ENCODE assay signal across 17 mouse cellular contexts in genomic region chr3:80211323-80212109, GRCm38 (mm10).
DNase-seq lines count a peak whose midpoint lies in the region; ATAC-seq lines count a peak whose summit lies in the region.
"Had no signal": no experiment of that assay in that cellular context is flagged by ENCODE, and none has a peak within 500 bp of the region (broad histone marks: within the 10 kb centered on the region; RNA-seq: fewer than 3 reads in every experiment).

No protein-coding gene starts in this region.

- no peak overlapping the region for H3K9ac ChIP-seq in hindbrain, embryonic 16.5 days (ENCODE audit: low read depth, low read length)
- no peak overlapping the region for H3K9ac ChIP-seq in hindbrain, embryonic 12.5 days
- no peak overlapping the region for H3K9ac ChIP-seq in neural tube, embryonic 14.5 days (replicated peaks; ENCODE audit: low read depth, low read length)
- H3K9ac ChIP-seq in neural tube, embryonic 15.5 days (replicated peaks), result no peak overlapping the region
- H3K9ac ChIP-seq: heart, embryonic 13.5 days; liver, embryonic 13.5 days had no signal

- DNase-seq in cerebellum, postnatal 10 days, result peak; percentile 51 to 56
- no peak for DNase-seq in cerebellum, postnatal 4 days (ENCODE audit: low spot score in 2 of 2)
- DNase-seq in neural tube, embryonic 10.5 days (ENCODE audit: extremely low spot score, low spot score), result no peak
- DNase-seq in kidney, adult 8-10 months, result no peak
- DNase-seq: adrenal gland, adult 8-10 months; cerebellum, adult 8-10 months; heart, postnatal 4 days; kidney, adult 18-20 months; kidney, postnatal 36 days; liver, embryonic 13.5 days had no signal

- H3K9me3 ChIP-seq in hindbrain, embryonic 16.5 days (ENCODE audit: control insufficient read depth, low read length), result no peaks in the 10 kb centered on the region
- H3K9me3 ChIP-seq in hindbrain, embryonic 12.5 days (replicated peaks), result no peaks in the 10 kb centered on the region
- H3K9me3 ChIP-seq in neural tube, embryonic 14.5 days (ENCODE audit: control insufficient read depth, low read length), result no peaks in the 10 kb centered on the region
- H3K9me3 ChIP-seq in neural tube, embryonic 15.5 days (replicated peaks), result no peaks in the 10 kb centered on the region
- H3K9me3 ChIP-seq: heart, embryonic 13.5 days; limb, embryonic 10.5 days; liver, embryonic 13.5 days; megakaryocyte, embryonic 14.5 days had no signal

- 0 out of 2 replicates have a peak, but pooled peaks cover 2% of the 10 kb centered on the region for H3K4me1 ChIP-seq in hindbrain, embryonic 16.5 days (ENCODE audit: control insufficient read depth, insufficient read depth, low read depth, low read length)
- no peaks in the 10 kb centered on the region for H3K4me1 ChIP-seq in hindbrain, embryonic 12.5 days
- no peaks in the 10 kb centered on the region for H3K4me1 ChIP-seq in neural tube, embryonic 14.5 days (ENCODE audit: control insufficient read depth, insufficient read depth, low read length)
- peaks cover 3% of the 10 kb centered on the region; the same call in 1 of the 2 replicates for H3K4me1 ChIP-seq in neural tube, embryonic 15.5 days
- H3K4me1 ChIP-seq: heart, embryonic 13.5 days; limb, embryonic 10.5 days; liver, embryonic 13.5 days; megakaryocyte, embryonic 14.5 days had no signal

- no peaks in the 10 kb centered on the region for H3K27me3 ChIP-seq in hindbrain, embryonic 16.5 days (replicated peaks; ENCODE audit: control insufficient read depth, insufficient read depth, low read length)
- no peaks in the 10 kb centered on the region for H3K27me3 ChIP-seq in hindbrain, embryonic 12.5 days
- H3K27me3 ChIP-seq in neural tube, embryonic 14.5 days (ENCODE audit: control insufficient read depth, insufficient read depth, low read length), result no peaks in the 10 kb centered on the region
- no peaks in the 10 kb centered on the region for H3K27me3 ChIP-seq in neural tube, embryonic 15.5 days (replicated peaks)
- H3K27me3 ChIP-seq: heart, embryonic 13.5 days; liver, embryonic 13.5 days; megakaryocyte, embryonic 14.5 days had no signal

- 63% methylated on average over 3 of the region's 3 CpGs for WGBS in hindbrain, embryonic 16.5 days
- 84% methylated on average over 3 of the region's 3 CpGs for WGBS in hindbrain, embryonic 12.5 days
- 56% methylated on average over 3 of the region's 3 CpGs for WGBS in neural tube, embryonic 14.5 days
- WGBS in neural tube, embryonic 15.5 days, result 43% methylated on average over 3 of the region's 3 CpGs

- H3K27ac ChIP-seq in hindbrain, embryonic 16.5 days (ENCODE audit: low read depth, low read length), result no peak overlapping the region
- no peak overlapping the region for H3K27ac ChIP-seq in hindbrain, embryonic 12.5 days
- H3K27ac ChIP-seq in neural tube, embryonic 14.5 days (ENCODE audit: low read depth, low read length), result no peak overlapping the region
- peak overlapping the region; percentile 13; the same call in 1 of the 2 replicates for H3K27ac ChIP-seq in neural tube, embryonic 15.5 days (replicated peaks)
- H3K27ac ChIP-seq: heart, embryonic 13.5 days; limb, embryonic 10.5 days; liver, embryonic 13.5 days had no signal

- no peaks in the 10 kb centered on the region for H3K36me3 ChIP-seq in hindbrain, embryonic 16.5 days (ENCODE audit: control insufficient read depth, insufficient read depth, low read length)
- H3K36me3 ChIP-seq in hindbrain, embryonic 12.5 days, result no peaks in the 10 kb centered on the region
- no peaks in the 10 kb centered on the region for H3K36me3 ChIP-seq in neural tube, embryonic 14.5 days (ENCODE audit: control insufficient read depth, insufficient read depth, low read length)
- H3K36me3 ChIP-seq in neural tube, embryonic 15.5 days, result no peaks in the 10 kb centered on the region
- H3K36me3 ChIP-seq: heart, embryonic 13.5 days; limb, embryonic 10.5 days; liver, embryonic 13.5 days had no signal

- H3K4me2 ChIP-seq in hindbrain, embryonic 16.5 days (ENCODE audit: low read length), result no peak overlapping the region
- no peak overlapping the region for H3K4me2 ChIP-seq in hindbrain, embryonic 12.5 days (replicated peaks)
- no peak overlapping the region for H3K4me2 ChIP-seq in neural tube, embryonic 14.5 days (ENCODE audit: low read depth, low read length)
- no peak overlapping the region for H3K4me2 ChIP-seq in neural tube, embryonic 15.5 days
- H3K4me2 ChIP-seq: heart, embryonic 13.5 days; liver, embryonic 13.5 days had no signal

- peak; percentile 76 for ATAC-seq in hindbrain, embryonic 16.5 days
- no peak for ATAC-seq in hindbrain, embryonic 12.5 days (ENCODE audit: low FRiP score)
- peak; percentile 58; the same call in 1 of the 2 replicates for ATAC-seq in neural tube, embryonic 14.5 days (ENCODE audit: low read depth)
- 0 out of 2 replicates have a peak, but pooled peaks have one; percentile 44 for ATAC-seq in neural tube, embryonic 15.5 days (ENCODE audit: low FRiP score)

- no peak overlapping the region for H3K4me3 ChIP-seq in hindbrain, embryonic 16.5 days (ENCODE audit: low read length)
- H3K4me3 ChIP-seq in hindbrain, embryonic 12.5 days, result no peak overlapping the region
- no peak overlapping the region for H3K4me3 ChIP-seq in neural tube, embryonic 14.5 days (ENCODE audit: low read depth, low read length)
- no peak overlapping the region for H3K4me3 ChIP-seq in neural tube, embryonic 15.5 days (replicated peaks)
- H3K4me3 ChIP-seq: heart, embryonic 13.5 days; limb, embryonic 10.5 days; liver, embryonic 13.5 days; megakaryocyte, embryonic 14.5 days had no signal

Comparison
In these comparisons a context has a peak if more than half of its experiments do, and no peak if none do; other contexts are left out.
1. DNase-seq: peak in cerebellum, postnatal 10 days (2 of 2); none in cerebellum, postnatal 4 days (0 of 2), neural tube, embryonic 10.5 days (single experiment) and kidney, adult 8-10 months (0 of 2).